Mouse (Mus musculus): ENCODE data around the gene Tex14.
"Not testable (repeated sequence)": the region's sequence is repeated elsewhere in the genome, so short reads cannot be mapped to it uniquely, and the experiment has no call there.

The Tex14 gene

GRCm38 (mm10) chr11:87404876-87405275, at the start of gene Tex14, which contains the start of gene Rad51c:
Gene Tex14, plus strand, starts transcription at chr11:87405065.
Gene Rad51c, minus strand, starts transcription at chr11:87404954.
- DNase-seq (ENCODE audit: low spot score in 2 of 2), result peak in 1 of 2 experiments; percentile 34

GRCm38 (mm10) chr11:87357317-87358300, 47.3 kb upstream of the Tex14 start:
- peak in 1 of 2 experiments; percentile 25 for DNase-seq (ENCODE audit: low spot score in 2 of 2)

GRCm38 (mm10) chr11:87358331-87359261, 46.3 kb upstream of the Tex14 start, which contains the start of gene Ppm1e:
Gene Ppm1e, minus strand, starts transcription at chr11:87359023.
- peak; percentile 76 to 79 for DNase-seq (ENCODE audit: low spot score in 2 of 2)

GRCm38 (mm10) chr11:87359262-87359612, 45.6 kb upstream of the Tex14 start:
- DNase-seq (ENCODE audit: low spot score in 2 of 2), result no peak

- no peak for DNase-seq (ENCODE audit: low spot score in 2 of 2)
Measured at GRCm38 (mm10) chr11:87365120-87365519, 39.7 kb upstream of the Tex14 start.

GRCm38 (mm10) chr11:87367061-87367460, 37.8 kb upstream of the Tex14 start:
- no peak for DNase-seq (ENCODE audit: low spot score in 2 of 2)

GRCm38 (mm10) chr11:87367865-87368580, 36.8 kb upstream of the Tex14 start:
- DNase-seq (ENCODE audit: low spot score in 2 of 2), result no peak

GRCm38 (mm10) chr11:87384551-87384950, 20.3 kb upstream of the Tex14 start:
- DNase-seq (ENCODE audit: low spot score in 2 of 2), result no peak

GRCm38 (mm10) chr11:87385676-87386075, 19.2 kb upstream of the Tex14 start:
- DNase-seq (ENCODE audit: low spot score in 2 of 2), result no peak

- peak in 1 of 2 experiments; percentile 45 for DNase-seq (ENCODE audit: low spot score in 2 of 2)
Measured at GRCm38 (mm10) chr11:87393855-87394254, 11.0 kb upstream of the Tex14 start.

- no peak for DNase-seq (ENCODE audit: low spot score in 2 of 2)
Measured at GRCm38 (mm10) chr11:87398402-87398801, 6.5 kb upstream of the Tex14 start.

- DNase-seq (ENCODE audit: low spot score in 2 of 2), result peak; percentile 90 to 94
Measured at GRCm38 (mm10) chr11:87404111-87404853, 583 bp upstream of the Tex14 start.

GRCm38 (mm10) chr11:87413412-87413811, 8.5 kb downstream of the Tex14 start:
- not testable (repeated sequence) for DNase-seq (ENCODE audit: low spot score in 2 of 2)

GRCm38 (mm10) chr11:87416120-87416519, 11.3 kb downstream of the Tex14 start:
- DNase-seq (ENCODE audit: low spot score in 2 of 2), result no peak

- no peak for DNase-seq (ENCODE audit: low spot score in 2 of 2)
Measured at GRCm38 (mm10) chr11:87420861-87421260, 16.0 kb downstream of the Tex14 start.

- no peak for DNase-seq (ENCODE audit: low spot score in 2 of 2)
Measured at GRCm38 (mm10) chr11:87421760-87422201, 16.9 kb downstream of the Tex14 start.

GRCm38 (mm10) chr11:87422511-87423340, 17.9 kb downstream of the Tex14 start:
- DNase-seq (ENCODE audit: low spot score in 2 of 2), result peak; percentile 89 to 93

GRCm38 (mm10) chr11:87423551-87424325, 18.9 kb downstream of the Tex14 start:
- no peak for DNase-seq (ENCODE audit: low spot score in 2 of 2)

GRCm38 (mm10) chr11:87426121-87426449, 21.2 kb downstream of the Tex14 start:
- DNase-seq (ENCODE audit: low spot score in 2 of 2), result no peak

Data from frontal cortex, postnatal 14 days (tissue).